Mouse (Mus musculus) hindbrain, embryonic 16.5 days (tissue): ENCODE results near the gene Phf19. TPM values are rescaled to one million over a fixed set of nuclear protein-coding genes. Genes with fewer than 3 reads are reported as not detected.

Experiments
- ATAC-seq: fragments of 200-750 bp; cut with Nextera tagmentation; 2 replicates; pipeline ENCODE4 v1.8.0; 2017; ENCODE audit warnings: moderate TSS enrichment, moderate library complexity
- H3K27ac ChIP-seq: fragments of 300-500 bp; sonication (generic); 2 replicates; pipeline ENCODE4 v1.5.1; 2014; ENCODE audit warnings: low read depth, mild to moderate bottlenecking, control low read depth, low read length, moderate library complexity
- H3K27me3 ChIP-seq: fragments of 300-500 bp; sonication (generic); replicated peaks from 2 replicates; pipeline ENCODE4 v1.6.1; 2014; ENCODE audit warnings: low read length; ENCODE audit not compliant: control insufficient read depth, insufficient read depth
- H3K36me3 ChIP-seq: fragments of 300-500 bp; sonication (generic); 2 replicates; pipeline ENCODE4 v1.6.1; 2014; ENCODE audit warnings: mild to moderate bottlenecking, low read length, moderate library complexity, mixed read lengths; ENCODE audit not compliant: control insufficient read depth, insufficient read depth
- H3K4me1 ChIP-seq: fragments of 300-500 bp; sonication (generic); 2 replicates; pipeline ENCODE4 v1.6.1; 2014; ENCODE audit warnings: low read depth, low read length; ENCODE audit not compliant: control insufficient read depth, insufficient read depth
- H3K4me2 ChIP-seq: fragments of 300-500 bp; sonication (generic); 2 replicates; pipeline ENCODE4 v1.6.1; 2014; ENCODE audit warnings: mild to moderate bottlenecking, low read length, control low read depth, moderate library complexity
- H3K4me3 ChIP-seq: fragments of 300-500 bp; sonication (generic); 2 replicates; pipeline ENCODE4 v1.5.1; 2014; ENCODE audit warnings: mild to moderate bottlenecking, low read length, control low read depth, moderate library complexity
- H3K9ac ChIP-seq: fragments of 300-500 bp; sonication (generic); 2 replicates; pipeline ENCODE4 v1.6.1; 2014; ENCODE audit warnings: low read depth, mild to moderate bottlenecking, control low read depth, low read length, moderate library complexity
- H3K9me3 ChIP-seq: fragments of 300-500 bp; sonication (generic); 2 replicates; pipeline ENCODE4 v1.6.1; 2014; ENCODE audit warnings: mild to moderate bottlenecking, low read length, moderate library complexity; ENCODE audit not compliant: control insufficient read depth
- WGBS: fragments of 180-500 bp; shearing (Covaris S2); extraction: QIAGEN DNeasy Blood & Tissue Kit; methylation state at CpG from one replicate; pipeline ENCODE4 v1.1.7; 2014; 5-methylcytosine and 5-hydroxymethylcytosine counted together
- polyA plus RNA-seq: library from polyadenylated mRNA; unstranded; fragments of >200 nt; fragmentation: Nextera tagmentation; extraction: Ambion mirVana; gene quantifications from 2 replicates; pipeline ENCODE4 v1.2.1, GENCODE M21; 2015

Gene Phf19
- polyA plus RNA-seq, 1 experiment from 2014 or later = 2.2 TPM

GRCm38 (mm10) chr2:34914823-34915082 is 927 bp upstream of the Phf19 start:
- 28% methylated on average over 2 of the region's 2 CpGs for WGBS
- no peak overlapping the region for H3K27ac ChIP-seq
- H3K4me3 ChIP-seq = peak overlapping the region; percentile 62; the same call in 1 of the 2 replicates
- H3K4me1 ChIP-seq = peaks cover 17% of the 10 kb centered on the region
- no peak for ATAC-seq
- no peaks in the 10 kb centered on the region for H3K36me3 ChIP-seq
- no peak overlapping the region for H3K9ac ChIP-seq
- H3K4me2 ChIP-seq = peak overlapping the region; percentile 97
- H3K27me3 ChIP-seq = peaks cover 10% of the 10 kb centered on the region
- H3K9me3 ChIP-seq = no peaks in the 10 kb centered on the region

DNA sequence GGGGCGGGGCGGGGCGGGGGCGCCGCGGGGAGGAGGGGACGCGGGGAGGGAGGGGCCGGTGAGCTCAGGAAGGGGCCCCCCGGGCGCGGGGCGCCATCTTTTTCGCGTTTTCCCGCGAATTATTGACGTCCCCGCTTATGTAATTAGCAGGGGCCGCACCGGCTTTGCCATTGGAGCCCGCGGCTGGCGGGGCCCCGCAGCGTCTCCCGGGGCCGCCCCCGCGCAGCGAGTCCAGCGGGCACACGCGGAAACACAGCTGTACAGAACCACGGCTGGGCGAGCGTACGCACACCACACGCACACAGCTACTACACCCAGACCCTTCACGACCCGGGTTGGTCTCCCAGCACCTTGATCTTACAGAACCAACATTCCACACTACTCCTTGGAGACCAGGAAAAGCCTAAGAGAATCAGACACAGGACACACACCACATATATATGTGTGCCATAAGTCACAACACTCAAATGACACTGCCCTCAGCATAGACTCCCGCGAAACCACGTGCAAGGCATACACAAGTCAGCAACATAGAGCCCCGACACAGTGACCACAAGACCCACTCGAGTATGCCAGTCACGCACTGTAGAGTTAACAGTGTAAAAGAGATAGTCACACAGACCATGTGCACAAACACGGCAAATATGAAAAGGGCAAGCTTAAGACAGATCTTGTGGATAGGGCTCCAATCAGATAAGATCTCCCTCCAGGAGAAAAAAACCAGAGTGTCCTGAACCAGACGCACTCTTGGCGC is 420 bp upstream of the Phf19 start:
- H3K4me1 ChIP-seq = peaks cover 17% of the 10 kb centered on the region
- H3K4me2 ChIP-seq = peak overlapping the region; percentile 97
- peak overlapping the region; percentile 71 for H3K9ac ChIP-seq
- no peaks in the 10 kb centered on the region for H3K36me3 ChIP-seq
- no peaks in the 10 kb centered on the region for H3K9me3 ChIP-seq
- H3K27ac ChIP-seq = no peak overlapping the region
- ATAC-seq = peak; percentile 76
- 4% methylated on average over 33 of the region's 50 CpGs for WGBS
- peaks cover 10% of the 10 kb centered on the region for H3K27me3 ChIP-seq
- H3K4me3 ChIP-seq = peak overlapping the region; percentile 62

DNA sequence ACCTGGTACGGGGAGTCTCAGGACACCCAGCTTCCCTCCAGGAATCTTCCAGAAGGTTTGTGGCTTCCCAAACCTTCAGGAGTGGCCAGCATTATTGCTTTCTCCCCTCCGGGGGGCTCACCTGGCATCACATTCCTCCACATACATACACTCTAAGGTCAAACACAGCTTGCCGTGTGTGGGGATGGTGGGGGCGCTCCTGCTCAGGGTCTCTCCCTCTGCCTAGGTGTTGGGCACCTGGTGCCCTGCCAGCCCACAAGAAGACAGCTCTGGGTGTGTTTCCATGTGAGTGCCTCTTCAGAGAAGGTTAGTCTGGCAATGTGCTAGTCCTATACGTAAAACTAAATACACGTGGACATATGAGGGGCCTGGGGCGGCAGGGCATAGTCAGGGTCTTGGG is 1.2 kb downstream of the Phf19 start:
- H3K9ac ChIP-seq = no peak overlapping the region
- peak overlapping the region; percentile 97 for H3K4me2 ChIP-seq
- peaks cover 17% of the 10 kb centered on the region for H3K4me1 ChIP-seq
- no peak overlapping the region for H3K27ac ChIP-seq
- H3K36me3 ChIP-seq = no peaks in the 10 kb centered on the region
- 39% methylated on average over 7 of the region's 7 CpGs for WGBS
- no peaks in the 10 kb centered on the region for H3K9me3 ChIP-seq
- no peak for ATAC-seq
- peak overlapping the region; percentile 62; the same call in 1 of the 2 replicates for H3K4me3 ChIP-seq
- H3K27me3 ChIP-seq = peaks cover 10% of the 10 kb centered on the region

DNA sequence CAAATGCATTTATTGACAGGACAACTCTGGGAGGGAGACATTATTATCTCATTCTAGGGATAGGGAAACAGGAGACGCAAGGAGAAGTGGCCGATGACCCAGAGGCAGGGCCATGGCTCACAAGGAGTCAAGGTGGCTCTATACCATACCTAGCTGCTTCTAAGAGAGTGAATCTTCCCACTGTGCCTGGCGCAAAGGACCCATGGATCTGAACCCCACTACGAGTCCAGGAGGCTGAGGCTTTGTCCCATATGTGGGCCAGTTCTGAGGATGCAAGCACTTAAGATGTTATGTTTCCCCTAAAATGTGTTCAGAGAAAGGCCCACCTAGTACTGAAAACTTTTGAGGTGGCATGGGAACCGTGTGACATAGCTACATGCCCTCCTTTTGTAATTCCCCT is 2.0 kb downstream of the Phf19 start:
- peaks cover 17% of the 10 kb centered on the region for H3K4me1 ChIP-seq

DNA sequence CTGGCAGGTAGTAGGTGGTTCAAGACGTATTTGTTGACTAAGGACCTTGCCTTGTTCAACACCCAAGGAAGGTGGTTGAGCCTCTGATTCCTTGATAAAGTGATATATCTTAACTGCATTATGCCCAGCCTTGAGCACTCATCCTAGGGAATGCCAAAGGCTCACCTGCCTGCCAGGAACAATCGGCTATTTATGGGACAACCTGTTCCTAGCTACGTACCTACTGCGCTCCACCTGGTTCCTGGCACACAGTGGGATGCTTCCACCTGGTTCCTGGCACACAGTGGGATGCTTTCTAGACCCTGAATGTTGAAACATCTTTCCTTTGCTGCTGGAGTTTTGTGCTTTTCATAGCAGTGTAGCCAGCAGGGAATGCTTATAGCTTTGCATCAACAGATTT is 4.1 kb downstream of the Phf19 start:
- H3K9ac ChIP-seq = no peak overlapping the region
- peaks cover 16% of the 10 kb centered on the region for H3K4me1 ChIP-seq
- ATAC-seq = no peak
- no peak overlapping the region for H3K4me3 ChIP-seq
- peaks cover 8% of the 10 kb centered on the region for H3K27me3 ChIP-seq
- no peak overlapping the region for H3K27ac ChIP-seq
- 89% methylated on average over 4 of the region's 4 CpGs for WGBS
- H3K36me3 ChIP-seq = no peaks in the 10 kb centered on the region
- H3K9me3 ChIP-seq = no peaks in the 10 kb centered on the region
- no peak overlapping the region for H3K4me2 ChIP-seq

More for the DNA sequence above, 2.0 kb downstream of the Phf19 start:
- Histone ChIP-seq H3K9me3 (no peaks in the 10 kb centered on the region), H3K36me3 (no peaks in the 10 kb centered on the region), H3K4me2 (no peak overlapping the region), H3K4me3 (no peak overlapping the region), H3K27me3 (peaks cover 10% of the 10 kb centered on the region), H3K27ac (no peak overlapping the region), H3K9ac (no peak overlapping the region)
- no peak for ATAC-seq
- 91% methylated on average over 5 of the region's 5 CpGs for WGBS

DNA sequence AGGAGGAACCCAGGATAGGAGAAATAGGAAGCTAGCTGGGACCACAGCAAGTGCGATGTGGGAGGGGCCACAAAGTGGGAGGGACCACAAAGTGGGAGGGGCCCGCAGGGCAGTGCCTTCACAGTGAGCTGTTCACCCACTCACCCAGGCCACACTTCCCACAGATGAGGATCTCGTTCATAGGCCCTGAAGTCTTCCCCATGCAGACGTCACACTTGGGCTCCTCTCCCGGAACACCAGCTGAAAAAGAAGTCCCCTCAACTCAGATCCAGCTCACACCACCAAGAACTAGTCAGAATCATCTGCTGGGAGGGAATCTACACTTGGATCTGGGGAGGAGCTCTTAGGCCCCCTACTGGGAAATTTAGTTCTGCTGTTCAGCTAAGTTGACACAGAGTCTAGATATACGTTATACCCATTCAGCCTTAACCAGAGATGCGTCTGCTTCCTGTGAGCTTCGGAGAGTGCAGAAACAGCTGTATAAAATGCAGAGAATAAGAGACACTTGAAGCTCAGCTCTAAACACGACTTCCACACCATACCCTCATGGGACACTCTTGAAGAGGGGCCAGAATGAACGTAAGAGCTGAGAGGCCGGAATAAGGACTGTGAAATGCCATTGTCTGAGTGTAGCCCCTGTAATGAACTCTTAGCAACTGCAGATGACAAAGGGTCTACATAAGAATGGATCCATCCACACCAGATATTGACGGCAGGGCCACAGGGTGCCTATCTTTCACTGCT is 6.8 kb downstream of the Phf19 start:
- Histone ChIP-seq H3K4me1 (peaks cover 8% of the 10 kb centered on the region), H3K4me2 (no peak overlapping the region)
- WGBS = 37% methylated on average over 12 of the region's 12 CpGs

DNA sequence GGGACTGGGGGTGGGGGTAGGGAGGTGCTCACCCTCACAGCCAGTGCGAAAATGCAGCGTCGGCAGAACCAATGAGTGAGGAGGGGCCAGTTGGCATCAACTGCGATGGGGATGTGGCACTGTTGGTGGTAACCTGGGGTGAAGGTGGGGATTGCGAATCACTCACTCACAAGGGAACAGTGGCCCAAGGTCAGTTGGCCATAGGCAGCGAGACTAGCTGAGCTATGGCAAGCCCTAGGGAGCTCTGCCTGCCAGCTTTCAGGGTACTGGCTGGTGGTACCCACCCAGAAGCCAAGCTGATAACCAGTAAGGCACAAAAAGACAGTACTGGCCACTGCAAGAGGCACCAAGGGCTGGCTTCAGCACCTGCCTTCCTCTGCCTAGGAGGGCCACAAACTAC is 7.4 kb downstream of the Phf19 start:
- Histone ChIP-seq H3K36me3 (no peaks in the 10 kb centered on the region), H3K4me2 (no peak overlapping the region), H3K27me3 (no peaks in the 10 kb centered on the region), H3K4me1 (peaks cover 8% of the 10 kb centered on the region), H3K4me3 (no peak overlapping the region), H3K27ac (no peak overlapping the region), H3K9me3 (no peaks in the 10 kb centered on the region), H3K9ac (no peak overlapping the region)
- WGBS = 70% methylated on average over 6 of the region's 6 CpGs
- ATAC-seq = no peak

More for the DNA sequence above, 6.8 kb downstream of the Phf19 start:
- H3K9ac ChIP-seq = no peak overlapping the region
- no peak overlapping the region for H3K27ac ChIP-seq
- no peaks in the 10 kb centered on the region; the same call in 1 of the 2 replicates for H3K27me3 ChIP-seq
- H3K4me3 ChIP-seq = no peak overlapping the region
- H3K36me3 ChIP-seq = no peaks in the 10 kb centered on the region
- H3K9me3 ChIP-seq = no peaks in the 10 kb centered on the region
- no peak for ATAC-seq

GRCm38 (mm10) chr2:34904849-34905542 is 8.8 kb downstream of the Phf19 start:
- Histone ChIP-seq H3K9ac (peak overlapping the region; percentile 60), H3K4me2 (peak overlapping the region; percentile 61), H3K4me3 (peak overlapping the region; percentile 45), H3K4me1 (peaks cover 8% of the 10 kb centered on the region), H3K27me3 (no peaks in the 10 kb centered on the region), H3K36me3 (no peaks in the 10 kb centered on the region), H3K27ac (peak overlapping the region; percentile 87), H3K9me3 (no peaks in the 10 kb centered on the region)
- peak; percentile 97 for ATAC-seq
- under 1% methylated on average over 34 of the region's 34 CpGs for WGBS
